Mouse (Mus musculus) liver, postnatal 0 days (tissue): Measurements from ENCODE around the gene Bscl2. TPM values are rescaled to one million over a fixed set of nuclear protein-coding genes. Genes with fewer than 3 reads are reported as not detected.

Source experiments
- ATAC-seq: fragments of 200-750 bp; cut with Nextera tagmentation; 2 replicates; pipeline ENCODE4 v1.8.0; 2017; ENCODE audit warnings: mild to moderate bottlenecking, moderate library complexity
- DNase-seq: peaks from one replicate; pipeline ENCODE4 v3.0.0-alpha.2; 2016
- H3K27ac ChIP-seq: fragments of 300-500 bp; sonication (generic); 2 replicates; pipeline ENCODE4 v1.5.1; 2014; ENCODE audit warnings: antibody characterized with exemption, moderate library complexity, mild to moderate bottlenecking, low read depth
- H3K27me3 ChIP-seq: fragments of 300-500 bp; sonication (generic); 2 replicates; pipeline ENCODE4 v1.6.1; 2014; ENCODE audit warnings: low read length, control low read depth, mixed read lengths; ENCODE audit not compliant: insufficient read depth
- H3K36me3 ChIP-seq: fragments of 300-500 bp; sonication (generic); replicated peaks from 2 replicates; pipeline ENCODE4 v1.6.1; 2014; ENCODE audit warnings: mild to moderate bottlenecking, control low read depth, low read length, moderate library complexity, mixed read lengths; ENCODE audit not compliant: insufficient read depth
- H3K4me1 ChIP-seq: fragments of 300-500 bp; sonication (generic); 2 replicates; pipeline ENCODE4 v1.6.1; 2014; ENCODE audit warnings: antibody characterized with exemption, mild to moderate bottlenecking, control low read depth; ENCODE audit not compliant: insufficient read depth
- H3K4me2 ChIP-seq: fragments of 300-500 bp; sonication (generic); 2 replicates; pipeline ENCODE4 v1.6.1; 2014; ENCODE audit warnings: low read depth, mild to moderate bottlenecking, low read length, moderate library complexity, mixed read lengths
- H3K4me3 ChIP-seq: fragments of 300-500 bp; sonication (generic); 2 replicates; pipeline ENCODE4 v1.5.1; 2014; ENCODE audit warnings: low read depth, low read length
- H3K9ac ChIP-seq: fragments of 300-500 bp; sonication (generic); replicated peaks from 2 replicates; pipeline ENCODE4 v1.6.1; 2014; ENCODE audit warnings: mild to moderate bottlenecking, moderate library complexity
- H3K9me3 ChIP-seq: fragments of 300-500 bp; sonication (generic); 2 replicates; pipeline ENCODE4 v1.6.1; 2016; ENCODE audit warnings: mild to moderate bottlenecking, control low read depth, low read length, mixed read lengths
- CTCF ChIP-seq: sonication (generic); IDR thresholded peaks from 2 replicates; pipeline ENCODE4 v1.5.1; 2016; ENCODE audit warnings: antibody characterized with exemption, low read depth
- EP300 ChIP-seq: IDR thresholded peaks from 2 replicates; pipeline ENCODE4 v1.6.1; 2016; ENCODE audit warnings: antibody characterized with exemption, low read depth, mild to moderate bottlenecking
- WGBS: fragments of 180-500 bp; shearing (Covaris S2); extraction: QIAGEN DNeasy Blood & Tissue Kit; methylation state at CpG from one replicate; pipeline ENCODE4 v1.1.7; 2014; ENCODE audit not compliant: insufficient replicate concordance; 5-methylcytosine and 5-hydroxymethylcytosine counted together
- polyA plus RNA-seq: library from polyadenylated mRNA; unstranded; fragments of >200 nt; fragmentation: Nextera tagmentation; extraction: Ambion mirVana; gene quantifications from 2 replicates; pipeline ENCODE4 v1.2.1, GENCODE M21; 2015

Bscl2 gene
- polyA plus RNA-seq, 1 experiment from 2014 or later, result 32.7 TPM

GRCm38 (mm10) chr19:8872266-8872840 lies 35.1 kb downstream of the Bscl2 start:
- DNase-seq (peak; percentile 33), ATAC-seq (no peak)
- no peaks in the 10 kb centered on the region for H3K27me3 ChIP-seq
- H3K9me3 ChIP-seq, result no peaks in the 10 kb centered on the region
- H3K27ac ChIP-seq, result peak overlapping the region; percentile 94
- H3K9ac ChIP-seq, result peak overlapping the region; percentile 98
- H3K4me2 ChIP-seq, result peak overlapping the region; percentile 77
- peaks cover 34% of the 10 kb centered on the region for H3K36me3 ChIP-seq
- TF ChIP-seq CTCF, result no peak
- TF ChIP-seq EP300, result no peak
- H3K4me3 ChIP-seq, result peak overlapping the region; percentile 96
- peaks cover 11% of the 10 kb centered on the region; the same call in 1 of the 2 replicates for H3K4me1 ChIP-seq
- 60% methylated on average over 10 of the region's 10 CpGs for WGBS

- H3K4me3 ChIP-seq, result no peak overlapping the region
- no peak overlapping the region for H3K9ac ChIP-seq
- ATAC-seq (no peak), DNase-seq (no peak)
- H3K4me2 ChIP-seq, result no peak overlapping the region
- H3K27ac ChIP-seq, result no peak overlapping the region
- no peaks in the 10 kb centered on the region for H3K9me3 ChIP-seq
- peaks cover 16% of the 10 kb centered on the region for H3K4me1 ChIP-seq
- 89% methylated on average over 7 of the region's 7 CpGs for WGBS
- TF ChIP-seq CTCF, result no peak
- no peak for TF ChIP-seq EP300
- H3K36me3 ChIP-seq, result peaks cover 34% of the 10 kb centered on the region
- no peaks in the 10 kb centered on the region for H3K27me3 ChIP-seq
These were observed 37.8 kb downstream of the Bscl2 start for GRCm38 (mm10) chr19:8875031-8875430.

- ATAC-seq (peak; percentile 98), DNase-seq (peak; percentile 89)
- peaks cover 10% of the 10 kb centered on the region for H3K4me1 ChIP-seq
- H3K9me3 ChIP-seq, result no peaks in the 10 kb centered on the region
- TF ChIP-seq EP300 (no peak), CTCF (no peak)
- under 1% methylated on average over 42 of the region's 42 CpGs for WGBS
- peak within 1 kb of the TSS; percentile 89 for H3K27ac ChIP-seq
- no peaks in the 10 kb centered on the region for H3K27me3 ChIP-seq
- peak within 1 kb of the TSS; percentile 88 for H3K9ac ChIP-seq
- H3K4me3 ChIP-seq, result peak within 1 kb of the TSS; percentile 94
- H3K4me2 ChIP-seq, result peak within 1 kb of the TSS; percentile 98
- H3K36me3 ChIP-seq, result peaks cover 15% of the 10 kb centered on the region
These were observed 43.2 kb downstream of the Bscl2 start, which contains the start of gene Uqcc3 for GRCm38 (mm10) chr19:8880311-8881033. Uqcc3 (minus strand) TSS chr19:8880923.

GRCm38 (mm10) chr19:8881034-8881392 lies 43.7 kb downstream of the Bscl2 start:
- peak overlapping the region; percentile 94 for H3K4me3 ChIP-seq
- no peaks in the 10 kb centered on the region for H3K27me3 ChIP-seq
- H3K36me3 ChIP-seq, result peaks cover 11% of the 10 kb centered on the region
- H3K9me3 ChIP-seq, result no peaks in the 10 kb centered on the region
- no peak for TF ChIP-seq CTCF
- no peak for TF ChIP-seq EP300
- ATAC-seq (no peak; the same call in 1 of the 2 replicates), DNase-seq (no peak)
- WGBS, result 8% methylated on average over 3 of the region's 3 CpGs
- peak overlapping the region; percentile 53 for H3K9ac ChIP-seq
- H3K4me1 ChIP-seq, result peaks cover 10% of the 10 kb centered on the region
- H3K27ac ChIP-seq, result no peak overlapping the region
- H3K4me2 ChIP-seq, result peak overlapping the region; percentile 98

- WGBS, result 79% methylated on average over 3 of the region's 3 CpGs
- H3K4me1 ChIP-seq, result peaks cover 18% of the 10 kb centered on the region
- ATAC-seq (no peak), DNase-seq (no peak)
- H3K4me2 ChIP-seq, result no peak within 1 kb of the TSS
- H3K4me3 ChIP-seq, result no peak within 1 kb of the TSS
- H3K27ac ChIP-seq, result no peak within 1 kb of the TSS
- H3K27me3 ChIP-seq, result no peaks in the 10 kb centered on the region
- no peaks in the 10 kb centered on the region for H3K36me3 ChIP-seq
- H3K9ac ChIP-seq, result no peak within 1 kb of the TSS
- no peaks in the 10 kb centered on the region for H3K9me3 ChIP-seq
- TF ChIP-seq CTCF (no peak), EP300 (no peak)
These were observed 46.3 kb downstream of the Bscl2 start, which contains the start of the genes Lbhd1 and Gm49403 for GRCm38 (mm10) chr19:8883616-8884015. Lbhd1 (plus strand) TSS chr19:8883732. Gm49403 (plus strand) TSS chr19:8883930.

GRCm38 (mm10) chr19:8886916-8887584 lies 49.8 kb downstream of the Bscl2 start:
- WGBS, result 56% methylated on average over 1 of the region's 1 CpGs
- Histone ChIP-seq H3K4me2 (peak overlapping the region; percentile 70), H3K36me3 (peaks cover 10% of the 10 kb centered on the region; the same call in 1 of the 2 replicates), H3K9ac (no peak overlapping the region), H3K9me3 (no peaks in the 10 kb centered on the region), H3K27me3 (no peaks in the 10 kb centered on the region), H3K4me1 (peaks cover 15% of the 10 kb centered on the region), H3K4me3 (no peak overlapping the region), H3K27ac (peak overlapping the region; percentile 79; the same call in 1 of the 2 replicates)
- TF ChIP-seq EP300, result no peak
- TF ChIP-seq CTCF, result no peak
- ATAC-seq, result no peak
- no peak for DNase-seq
